Mouse (Mus musculus) ovary, postnatal 10 days (tissue): ENCODE results near the gene Qrich2.
"Not testable (repeated sequence)": the region's sequence is repeated elsewhere in the genome, so short reads cannot be mapped to it uniquely, and the experiment has no call there.

Source experiments
- DNase-seq: peaks from one replicate; pipeline ENCODE4 v3.0.0; 2022; ENCODE audit warnings: low spot score

Gene Qrich2

DNA sequence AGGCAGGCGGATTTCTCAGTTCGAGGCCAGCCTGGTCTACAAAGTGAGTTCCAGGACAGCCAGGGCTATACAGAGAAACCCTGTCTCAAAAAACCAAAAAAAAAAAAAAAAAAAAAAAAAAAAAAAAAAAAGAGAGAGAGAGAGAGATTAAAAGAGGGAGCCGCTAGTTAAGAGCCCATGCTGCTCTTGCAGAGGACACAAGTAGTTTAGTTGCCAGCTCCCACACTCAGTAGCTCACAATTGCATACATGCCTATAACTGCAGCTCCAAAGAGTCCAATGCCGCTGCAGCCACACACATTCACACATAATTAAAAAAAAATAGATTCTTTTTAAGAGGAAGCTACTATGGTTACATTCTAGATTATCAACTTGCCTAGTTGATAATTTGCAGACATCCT lies 55.6 kb downstream of the Qrich2 start:
- not testable (repeated sequence) for DNase-seq

DNA sequence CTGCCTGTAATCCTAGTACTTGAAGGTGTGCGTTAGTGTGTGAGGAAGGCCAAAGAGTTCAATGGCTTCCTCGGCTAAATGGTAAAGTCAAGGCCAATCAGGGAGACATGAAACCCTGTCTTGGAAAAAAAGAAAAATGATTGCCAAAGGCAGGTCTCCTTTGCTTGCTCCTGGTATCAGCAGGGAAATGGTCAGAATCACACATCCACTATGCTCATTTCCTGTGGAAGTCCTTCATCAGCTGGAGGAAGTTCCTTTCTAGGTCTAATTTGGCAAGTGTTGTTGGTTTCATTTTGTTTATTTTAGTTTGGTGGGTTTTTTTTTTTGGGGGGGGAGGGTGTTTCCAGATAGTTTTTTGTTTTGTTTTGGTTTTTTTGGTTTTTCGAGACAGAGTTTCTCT lies 57.0 kb downstream of the Qrich2 start:
- DNase-seq, result no peak

DNA sequence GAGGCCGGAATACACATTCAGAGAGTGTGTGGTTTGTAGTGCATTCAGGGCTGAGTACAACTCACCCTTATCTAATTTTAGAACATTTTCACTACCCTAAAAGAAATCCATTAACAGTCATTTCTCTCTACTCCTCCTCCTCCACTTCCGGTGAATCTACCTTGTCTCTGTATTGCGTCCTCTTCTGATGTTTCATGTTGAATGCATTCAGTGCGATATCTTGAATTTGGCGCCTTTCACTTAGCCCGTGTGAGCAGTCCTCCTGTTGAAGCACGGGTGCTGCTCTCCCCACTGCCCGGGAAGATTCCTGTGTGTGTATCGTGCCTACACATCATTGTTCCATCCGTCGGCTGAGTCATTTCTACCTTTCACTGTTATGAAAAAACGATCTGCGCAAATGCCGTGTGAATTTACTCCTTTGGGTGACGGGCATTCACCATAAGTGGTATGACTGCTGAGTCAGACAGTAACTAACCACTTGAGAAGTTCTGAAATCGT lies 59.8 kb downstream of the Qrich2 start:
- no peak for DNase-seq

GRCm38 (mm10) chr11:116405601-116406000 lies 60.4 kb downstream of the Qrich2 start:
- no peak for DNase-seq

DNA sequence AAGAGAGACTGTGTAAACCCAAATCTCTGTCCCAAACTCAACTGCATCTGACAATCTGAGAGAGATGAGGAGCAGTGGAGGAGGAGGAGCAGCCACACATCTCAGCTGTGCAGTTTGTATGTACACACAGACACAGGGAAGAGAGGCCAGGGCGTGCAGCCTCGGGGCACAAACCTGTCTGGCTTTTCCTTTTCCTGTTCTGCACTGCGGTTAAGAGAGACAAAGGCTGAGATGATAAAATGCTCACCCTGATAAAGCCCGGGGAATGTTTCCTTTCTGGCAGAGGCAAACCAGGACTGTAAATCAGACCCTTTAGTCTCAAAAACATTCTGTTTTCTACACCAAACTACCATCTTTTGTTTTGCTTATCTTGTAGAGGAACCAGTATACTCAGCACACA lies 65.5 kb downstream of the Qrich2 start:
- DNase-seq, result no peak

- DNase-seq, result no peak
Observed at GRCm38 (mm10) chr11:116398348-116398677, 67.7 kb downstream of the Qrich2 start.

DNA sequence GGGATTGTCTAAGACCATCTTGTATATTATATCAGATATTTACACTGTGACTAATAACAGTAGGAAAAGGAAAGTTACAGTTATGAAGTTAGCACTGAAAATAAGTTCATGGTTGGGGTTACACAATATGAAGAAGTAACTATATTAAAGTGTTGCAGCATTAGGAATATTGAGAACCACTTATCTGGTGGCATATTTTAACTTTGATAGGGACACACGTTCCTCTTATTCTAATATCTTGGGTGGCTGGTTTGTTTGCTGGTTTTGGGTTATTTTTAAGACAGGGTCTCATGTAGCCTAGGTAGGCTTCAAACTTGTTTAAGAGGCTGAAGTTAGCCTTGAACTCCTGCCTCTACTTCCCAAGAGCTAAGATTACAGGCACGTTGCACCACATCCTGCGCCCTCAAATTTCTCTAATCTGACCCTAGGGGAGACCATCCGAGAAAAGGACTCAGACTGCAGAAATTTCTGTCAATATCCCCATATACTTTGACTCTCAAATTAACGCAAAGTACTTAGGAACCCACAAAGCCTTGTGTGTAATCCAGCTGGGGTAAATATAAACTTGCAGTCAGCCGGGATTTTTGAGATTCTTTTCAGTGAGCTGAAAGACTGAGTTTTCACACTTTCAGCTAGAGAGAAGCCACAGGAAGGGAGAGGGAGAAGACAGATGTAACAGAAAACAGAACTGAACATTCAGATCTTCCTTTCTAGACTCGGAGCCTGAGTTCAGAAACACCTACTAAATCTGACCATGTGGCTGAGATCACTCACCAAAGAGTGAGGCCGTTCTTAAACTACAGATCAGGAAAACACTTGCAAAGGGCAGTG lies 68.3 kb downstream of the Qrich2 start:
- DNase-seq, result no peak

DNA sequence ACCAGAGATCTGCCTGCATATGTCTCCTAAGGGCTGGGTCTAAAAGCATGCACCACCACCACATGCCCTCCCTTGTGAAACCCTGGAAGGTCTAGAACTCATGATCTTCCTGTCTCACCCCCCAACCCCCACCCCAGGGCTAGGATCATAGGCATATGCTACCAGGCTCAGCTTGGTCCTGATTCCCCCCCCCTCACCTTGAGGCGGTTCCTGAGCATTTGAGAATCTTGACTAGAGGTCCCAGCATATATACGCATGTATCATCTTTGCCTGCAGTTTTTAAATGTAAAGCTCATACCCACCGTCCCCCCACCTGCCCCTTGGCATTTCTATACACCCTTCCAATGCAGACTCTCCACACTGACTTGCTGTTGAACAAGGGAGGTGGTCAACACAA lies 69.1 kb downstream of the Qrich2 start:
- DNase-seq, result no peak

- no peak for DNase-seq
Observed at GRCm38 (mm10) chr11:116396276-116396933, 69.6 kb downstream of the Qrich2 start.

DNA sequence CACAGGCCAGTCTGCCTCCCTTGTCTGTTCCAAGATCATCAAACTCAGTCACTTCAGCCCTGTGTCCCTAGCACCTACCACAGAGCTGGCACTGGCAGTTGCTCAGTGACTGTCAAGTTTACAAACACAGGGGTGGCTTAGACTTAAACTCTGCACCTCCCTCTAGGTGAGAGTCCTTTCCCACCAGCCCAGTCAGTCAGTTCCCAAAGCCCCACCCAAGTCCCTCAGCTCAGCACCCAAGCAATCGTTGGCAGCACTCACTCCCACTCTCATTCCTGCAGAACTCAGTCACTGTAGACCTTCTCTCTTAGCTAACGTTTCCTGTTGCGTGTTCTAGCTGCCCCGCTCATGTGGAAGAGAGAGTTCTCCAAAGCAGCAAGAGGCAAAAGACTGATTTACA lies 71.3 kb downstream of the Qrich2 start:
- DNase-seq, result no peak
